Mouse (Mus musculus) limb, embryonic 11.5 days (tissue): Measurements from ENCODE around the gene Ackr3. TPM values are rescaled to one million over a fixed set of nuclear protein-coding genes. Genes with fewer than 3 reads are reported as not detected.

Source experiments
- ATAC-seq: fragments of 200-750 bp; cut with Nextera tagmentation; 2 replicates; pipeline ENCODE4 v1.8.0; 2017; ENCODE audit warnings: low read depth; ENCODE audit not compliant: insufficient number of reproducible peaks, low FRiP score, low TSS enrichment
- DNase-seq: peaks from one replicate; pipeline ENCODE4 v3.0.0-alpha.2; 2015; ENCODE audit warnings: low spot score
- H3K27ac ChIP-seq: fragments of 300-500 bp; sonication (generic); replicated peaks from 2 replicates; pipeline ENCODE4 v1.5.1; 2014; ENCODE audit warnings: low read depth, mild to moderate bottlenecking, low read length
- H3K27me3 ChIP-seq: fragments of 300-500 bp; sonication (generic); 2 replicates; pipeline ENCODE4 v1.6.1; 2014; ENCODE audit warnings: mild to moderate bottlenecking, low read length, mixed read lengths; ENCODE audit not compliant: control insufficient read depth, insufficient read depth
- H3K36me3 ChIP-seq: fragments of 300-500 bp; sonication (generic); 2 replicates; pipeline ENCODE4 v1.6.1; 2014; ENCODE audit warnings: mild to moderate bottlenecking, low read length, moderate library complexity, mixed read lengths; ENCODE audit not compliant: control insufficient read depth, insufficient read depth
- H3K4me1 ChIP-seq: fragments of 300-500 bp; sonication (generic); 2 replicates; pipeline ENCODE4 v1.6.1; 2014; ENCODE audit warnings: low read length, mixed read lengths; ENCODE audit not compliant: control insufficient read depth, insufficient read depth
- H3K4me2 ChIP-seq: fragments of 300-500 bp; sonication (generic); 2 replicates; pipeline ENCODE4 v1.6.1; 2014; ENCODE audit warnings: low read depth, mild to moderate bottlenecking, moderate library complexity; ENCODE audit not compliant: severe bottlenecking
- H3K4me3 ChIP-seq: fragments of 300-500 bp; sonication (generic); 2 replicates; pipeline ENCODE4 v1.5.1; 2014; ENCODE audit warnings: low read depth, low read length
- H3K9ac ChIP-seq: fragments of 300-500 bp; sonication (generic); 2 replicates; pipeline ENCODE4 v1.6.1; 2014; ENCODE audit warnings: mild to moderate bottlenecking, low read length
- H3K9me3 ChIP-seq: fragments of 300-500 bp; sonication (generic); 2 replicates; pipeline ENCODE4 v1.6.1; 2016; ENCODE audit warnings: low read length; ENCODE audit not compliant: control insufficient read depth
- WGBS: fragments of 180-500 bp; shearing (Covaris S2); extraction: QIAGEN DNeasy Blood & Tissue Kit; methylation state at CpG from one replicate; pipeline ENCODE4 v1.1.7; 2014; 5-methylcytosine and 5-hydroxymethylcytosine counted together
- polyA plus RNA-seq: library from polyadenylated mRNA; unstranded; fragments of >200 nt; fragmentation: Nextera tagmentation; extraction: Ambion mirVana; gene quantifications from 2 replicates; pipeline ENCODE4 v1.2.1, GENCODE M21; 2014

Ackr3 gene
- polyA plus RNA-seq, 1 experiment from 2014 or later: 26.0 TPM

DNA sequence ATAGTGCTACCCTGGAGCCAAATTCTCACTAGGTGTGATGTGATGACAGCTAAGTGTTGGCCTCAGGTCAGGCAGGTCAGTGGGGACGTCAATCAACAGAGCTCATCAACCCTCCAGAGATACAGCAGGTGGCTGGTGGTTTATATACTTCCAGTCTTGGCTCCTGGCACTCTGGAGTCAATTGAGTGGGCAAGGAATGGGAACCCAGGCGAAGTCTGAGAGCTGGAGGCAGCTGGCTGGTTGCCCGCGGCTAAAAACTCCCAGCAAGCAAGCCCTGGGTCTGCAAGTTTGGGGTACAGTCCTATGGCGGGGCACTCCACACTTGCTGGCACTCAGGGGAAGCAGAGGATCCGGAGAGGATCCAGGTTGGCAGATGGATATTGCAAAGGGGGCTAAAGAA is 9.1 kb downstream of the Ackr3 start:
- no peaks in the 10 kb centered on the region for H3K27me3 ChIP-seq
- H3K27ac ChIP-seq: no peak overlapping the region
- ATAC-seq: no peak
- no peaks in the 10 kb centered on the region for H3K9me3 ChIP-seq
- no peak overlapping the region for H3K4me2 ChIP-seq
- no peak overlapping the region for H3K4me3 ChIP-seq
- WGBS: 87% methylated on average over 6 of the region's 6 CpGs
- DNase-seq: no peak
- H3K9ac ChIP-seq: no peak overlapping the region
- no peaks in the 10 kb centered on the region for H3K36me3 ChIP-seq
- no peaks in the 10 kb centered on the region for H3K4me1 ChIP-seq

- H3K9ac ChIP-seq: no peak overlapping the region
- H3K9me3 ChIP-seq: no peaks in the 10 kb centered on the region
- no peaks in the 10 kb centered on the region for H3K4me1 ChIP-seq
- no peaks in the 10 kb centered on the region for H3K36me3 ChIP-seq
- no peak for ATAC-seq
- H3K27ac ChIP-seq: no peak overlapping the region
- H3K4me2 ChIP-seq: no peak overlapping the region
- 94% methylated on average over 12 of the region's 12 CpGs for WGBS
- H3K27me3 ChIP-seq: no peaks in the 10 kb centered on the region
- no peak for DNase-seq
- H3K4me3 ChIP-seq: no peak overlapping the region
Measured at GRCm38 (mm10) chr1:90214021-90214420, 10.2 kb downstream of the Ackr3 start.

DNA sequence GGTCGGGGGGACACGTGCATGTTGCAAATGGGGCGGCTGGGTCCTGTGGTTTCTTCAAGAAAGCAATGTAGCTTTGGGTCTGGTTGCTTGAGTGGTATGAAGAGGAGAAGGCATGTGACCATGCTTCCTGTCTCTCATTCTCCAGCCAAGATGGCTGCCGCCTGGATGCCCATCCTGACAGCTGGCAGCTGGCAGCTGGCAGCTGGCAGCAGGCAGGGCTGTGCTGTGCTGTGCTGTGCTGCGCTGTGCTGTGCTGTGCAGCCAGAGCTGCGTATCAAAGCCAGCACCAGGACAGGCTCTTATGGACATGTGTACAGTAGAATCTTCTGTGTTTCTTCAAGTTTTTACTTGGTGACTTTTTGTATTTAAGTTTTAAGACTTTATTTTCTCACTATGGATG is 11.1 kb downstream of the Ackr3 start:
- H3K9ac ChIP-seq: no peak overlapping the region
- 88% methylated on average over 6 of the region's 6 CpGs for WGBS
- H3K4me3 ChIP-seq: no peak overlapping the region
- H3K36me3 ChIP-seq: no peaks in the 10 kb centered on the region
- H3K4me1 ChIP-seq: no peaks in the 10 kb centered on the region
- H3K4me2 ChIP-seq: no peak overlapping the region
- no peaks in the 10 kb centered on the region for H3K9me3 ChIP-seq
- no peak for ATAC-seq
- H3K27me3 ChIP-seq: no peaks in the 10 kb centered on the region
- DNase-seq: no peak
- H3K27ac ChIP-seq: no peak overlapping the region

- Histone ChIP-seq H3K4me3 (no peak overlapping the region), H3K9ac (no peak overlapping the region), H3K27me3 (no peaks in the 10 kb centered on the region), H3K27ac (no peak overlapping the region), H3K4me2 (no peak overlapping the region), H3K36me3 (no peaks in the 10 kb centered on the region), H3K9me3 (no peaks in the 10 kb centered on the region), H3K4me1 (no peaks in the 10 kb centered on the region)
- 59% methylated on average over 2 of the region's 2 CpGs for WGBS
- DNase-seq (no peak), ATAC-seq (no peak)
Measured at GRCm38 (mm10) chr1:90215881-90216280, 12.1 kb downstream of the Ackr3 start.

DNA sequence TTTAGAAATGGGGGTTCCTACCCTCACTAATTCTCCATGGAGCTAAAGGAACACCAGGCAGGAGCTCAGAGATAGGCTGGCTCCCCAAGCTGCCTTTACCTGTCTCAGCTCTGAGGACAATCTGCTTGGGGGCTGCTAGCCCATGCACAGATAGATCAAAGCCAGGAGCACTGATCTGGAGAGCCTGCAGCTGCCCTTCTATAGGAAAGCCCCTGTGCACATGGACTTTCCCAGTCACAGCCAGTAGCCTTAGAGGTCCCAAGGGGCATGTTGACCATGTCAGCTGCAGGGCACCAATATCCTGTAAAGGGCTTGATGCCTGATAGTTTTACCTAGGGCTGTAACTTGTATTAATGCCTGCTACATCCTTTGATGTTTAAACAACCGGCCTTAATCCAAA is 12.6 kb downstream of the Ackr3 start:
- no peaks in the 10 kb centered on the region for H3K27me3 ChIP-seq
- ATAC-seq (no peak), DNase-seq (no peak)
- no peaks in the 10 kb centered on the region for H3K36me3 ChIP-seq
- H3K9me3 ChIP-seq: no peaks in the 10 kb centered on the region
- H3K4me3 ChIP-seq: no peak overlapping the region
- WGBS: 82% methylated on average over 1 of the region's 1 CpGs
- no peak overlapping the region for H3K9ac ChIP-seq
- H3K27ac ChIP-seq: no peak overlapping the region
- no peaks in the 10 kb centered on the region for H3K4me1 ChIP-seq
- H3K4me2 ChIP-seq: no peak overlapping the region

DNA sequence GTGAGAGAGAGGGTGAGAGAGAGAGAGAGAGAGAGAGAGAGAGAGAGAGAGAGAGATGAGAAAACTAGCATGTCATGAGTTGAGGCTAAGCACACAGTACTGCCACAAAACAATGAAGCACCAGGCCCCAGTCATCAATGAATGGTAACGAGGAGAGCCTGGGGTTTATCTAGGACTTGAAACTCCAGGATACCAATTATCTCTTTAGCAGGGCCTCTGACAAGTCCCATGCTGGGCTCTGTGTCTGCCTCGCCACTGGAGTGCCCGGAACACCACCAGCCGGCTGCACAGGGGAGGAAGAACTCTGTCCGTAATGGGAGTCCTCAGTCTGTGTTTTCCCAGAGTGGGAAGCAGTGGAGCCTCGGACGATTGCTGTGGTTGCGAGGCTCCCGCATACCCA is 16.5 kb downstream of the Ackr3 start:
- WGBS: 38% methylated on average over 9 of the region's 9 CpGs
- Histone ChIP-seq H3K27ac (no peak overlapping the region), H3K4me1 (no peaks in the 10 kb centered on the region; the same call in 1 of the 2 replicates), H3K36me3 (no peaks in the 10 kb centered on the region), H3K9me3 (no peaks in the 10 kb centered on the region), H3K4me2 (no peak overlapping the region), H3K4me3 (no peak overlapping the region), H3K27me3 (no peaks in the 10 kb centered on the region), H3K9ac (no peak overlapping the region)
- ATAC-seq (no peak), DNase-seq (no peak)

DNA sequence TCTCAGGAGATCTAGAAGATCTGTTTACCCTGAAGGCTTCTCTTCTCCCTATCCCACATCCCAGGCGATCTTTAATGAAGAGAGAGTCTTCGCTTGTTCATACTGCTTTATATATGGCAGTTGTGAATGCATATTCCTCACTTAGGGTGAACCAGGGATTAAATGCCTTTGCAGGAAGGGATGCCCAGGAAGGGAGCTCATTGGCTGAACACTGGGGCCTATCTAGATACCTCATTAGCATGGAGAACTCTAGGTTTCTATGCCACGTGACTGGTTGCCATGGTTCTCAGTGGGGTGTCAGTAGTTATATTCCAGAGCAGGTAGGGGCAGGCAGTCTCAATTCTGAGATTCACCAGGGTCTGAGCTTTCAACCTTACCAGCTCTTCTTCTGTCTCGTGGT is 17.1 kb downstream of the Ackr3 start:
- Histone ChIP-seq H3K9me3 (no peaks in the 10 kb centered on the region), H3K27ac (no peak overlapping the region), H3K36me3 (no peaks in the 10 kb centered on the region), H3K4me2 (no peak overlapping the region), H3K27me3 (no peaks in the 10 kb centered on the region), H3K4me3 (no peak overlapping the region), H3K4me1 (no peaks in the 10 kb centered on the region; the same call in 1 of the 2 replicates), H3K9ac (no peak overlapping the region)
- DNase-seq: no peak
- 88% methylated on average over 4 of the region's 4 CpGs for WGBS
- ATAC-seq: no peak

DNA sequence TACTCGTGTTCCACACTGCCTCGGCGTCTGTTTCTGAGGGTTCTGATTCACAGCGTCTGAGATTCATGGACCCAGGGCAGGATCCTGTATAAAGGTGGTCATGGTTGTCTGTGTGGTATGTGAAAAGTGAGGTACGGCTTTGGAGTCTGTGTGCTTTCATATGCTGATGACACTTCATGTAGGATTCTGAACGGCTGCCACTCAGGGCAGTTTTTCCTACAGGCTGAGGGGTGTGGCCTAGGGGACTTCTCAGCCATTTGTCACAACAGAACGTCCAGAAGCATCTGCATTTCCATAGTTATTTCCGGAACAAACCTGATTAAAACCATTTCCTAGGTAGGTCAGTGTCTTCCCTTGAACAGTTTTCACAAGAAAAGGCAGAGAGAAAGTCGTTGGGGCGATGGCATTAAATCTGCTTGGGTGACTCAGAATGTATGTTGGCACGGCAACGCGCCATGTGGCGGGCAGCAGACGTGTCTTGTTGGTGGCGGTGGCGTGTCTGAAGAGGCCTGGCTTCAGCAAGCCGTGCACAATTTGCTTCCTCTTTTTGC is 18.1 kb downstream of the Ackr3 start:
- Histone ChIP-seq H3K4me1 (no peaks in the 10 kb centered on the region; the same call in 1 of the 2 replicates), H3K27me3 (no peaks in the 10 kb centered on the region), H3K9me3 (no peaks in the 10 kb centered on the region), H3K9ac (no peak overlapping the region), H3K4me2 (no peak overlapping the region), H3K36me3 (no peaks in the 10 kb centered on the region), H3K4me3 (no peak overlapping the region), H3K27ac (no peak overlapping the region)
- ATAC-seq: no peak
- DNase-seq: no peak
- 80% methylated on average over 18 of the region's 18 CpGs for WGBS

GRCm38 (mm10) chr1:90222427-90222901 is 18.7 kb downstream of the Ackr3 start:
- Histone ChIP-seq H3K9ac (no peak overlapping the region), H3K9me3 (no peaks in the 10 kb centered on the region), H3K27ac (no peak overlapping the region), H3K4me3 (no peak overlapping the region), H3K4me2 (no peak overlapping the region), H3K36me3 (no peaks in the 10 kb centered on the region), H3K4me1 (no peaks in the 10 kb centered on the region; the same call in 1 of the 2 replicates), H3K27me3 (no peaks in the 10 kb centered on the region)
- no peak for DNase-seq
- WGBS: 87% methylated on average over 17 of the region's 17 CpGs
- ATAC-seq: no peak
